Mouse (Mus musculus): ENCODE results near the gene A930004D18Rik. TPM values are rescaled to one million over a fixed set of nuclear protein-coding genes. Genes with fewer than 3 reads are reported as not detected.

A930004D18Rik gene
- polyA plus RNA-seq, 1 experiment from 2014 or later = 11.1 TPM

DNA sequence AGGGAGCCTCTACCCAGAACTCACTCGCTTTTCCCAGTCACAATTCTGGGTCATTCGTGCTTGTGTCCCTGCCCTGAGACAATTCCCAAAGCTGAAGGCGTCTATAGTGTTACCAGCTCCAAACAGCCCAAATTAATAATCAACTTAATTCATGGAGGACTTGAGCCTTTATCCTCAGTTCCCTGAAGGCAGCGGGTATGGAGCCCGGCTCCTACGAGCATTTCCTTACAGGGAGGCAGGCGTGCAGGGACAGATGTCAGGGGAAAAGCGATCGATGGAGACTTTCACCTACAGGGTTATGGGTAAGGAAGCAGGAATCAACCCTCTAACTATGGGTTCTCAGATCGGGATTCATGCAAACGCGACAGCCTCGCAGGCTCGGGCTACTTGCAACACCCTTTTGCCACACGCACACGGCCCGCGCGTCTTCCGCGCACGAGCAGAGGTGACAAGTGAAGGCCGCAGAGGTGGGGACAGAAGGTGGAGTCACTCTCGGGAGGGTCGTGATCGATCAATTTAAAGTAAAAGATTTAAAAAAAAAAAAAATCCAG is 6.2 kb downstream of the A930004D18Rik start:
- 12% methylated on average over 26 of the region's 26 CpGs for WGBS
- Histone ChIP-seq H3K4me3 (peak overlapping the region; percentile 31), H3K9ac (peak overlapping the region; percentile 45), H3K4me2 (peak overlapping the region; percentile 71), H3K27ac (replicated peaks) (no peak overlapping the region), H3K36me3 (no peaks in the 10 kb centered on the region), H3K4me1 (replicated peaks) (peaks cover 46% of the 10 kb centered on the region), H3K27me3 (no peaks in the 10 kb centered on the region), H3K9me3 (no peaks in the 10 kb centered on the region)
- ATAC-seq (ENCODE audit: low FRiP score, low read depth) = no peak

DNA sequence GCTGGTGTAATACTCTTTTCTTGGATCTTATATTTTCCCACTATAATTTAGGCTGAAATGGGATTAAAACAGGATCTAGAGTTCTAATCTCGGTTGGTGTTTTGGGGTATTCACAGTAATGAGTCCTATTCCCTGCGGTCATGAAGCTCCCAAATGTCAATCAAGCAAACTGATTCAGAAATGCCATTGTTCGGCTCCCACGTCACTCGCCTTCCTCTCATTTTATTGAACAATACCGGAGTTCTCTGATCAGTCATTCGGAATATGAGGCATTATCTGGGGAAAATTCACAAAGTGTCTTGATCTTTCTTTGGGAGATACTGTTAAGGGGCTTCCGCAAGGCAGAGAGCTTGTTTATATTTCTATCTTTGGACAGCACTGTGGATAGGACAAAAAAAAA is 7.0 kb downstream of the A930004D18Rik start:
- Histone ChIP-seq H3K9me3 (no peaks in the 10 kb centered on the region), H3K36me3 (no peaks in the 10 kb centered on the region), H3K27me3 (no peaks in the 10 kb centered on the region), H3K4me1 (replicated peaks) (peaks cover 50% of the 10 kb centered on the region), H3K4me2 (0 out of 2 replicates have a peak overlapping the region, but pooled peaks have one; percentile 10), H3K27ac (replicated peaks) (no peak overlapping the region), H3K9ac (no peak overlapping the region), H3K4me3 (no peak overlapping the region)
- 50% methylated on average over 8 of the region's 8 CpGs for WGBS
- ATAC-seq (ENCODE audit: low FRiP score, low read depth) = no peak

- Histone ChIP-seq H3K36me3 (no peaks in the 10 kb centered on the region), H3K4me3 (no peak overlapping the region), H3K27me3 (no peaks in the 10 kb centered on the region), H3K9ac (no peak overlapping the region), H3K9me3 (no peaks in the 10 kb centered on the region), H3K27ac (replicated peaks) (no peak overlapping the region), H3K4me2 (no peak overlapping the region), H3K4me1 (replicated peaks) (peaks cover 50% of the 10 kb centered on the region)
- 67% methylated on average over 7 of the region's 7 CpGs for WGBS
- ATAC-seq (ENCODE audit: low FRiP score, low read depth) = no peak
Observed at GRCm38 (mm10) chr2:18029656-18030055, 7.9 kb downstream of the A930004D18Rik start.

GRCm38 (mm10) chr2:18028140-18029021 is 9.2 kb downstream of the A930004D18Rik start:
- peak overlapping the region; percentile 65 for H3K4me3 ChIP-seq
- no peaks in the 10 kb centered on the region for H3K27me3 ChIP-seq
- under 1% methylated on average over 61 of the region's 61 CpGs for WGBS

GRCm38 (mm10) chr2:18027448-18028139 is 9.9 kb downstream of the A930004D18Rik start:
- peak; percentile 85 for ATAC-seq (ENCODE audit: low FRiP score, low read depth)
- peak overlapping the region; percentile 65 for H3K4me3 ChIP-seq
- peak overlapping the region; percentile 69 for H3K9ac ChIP-seq
- H3K9me3 ChIP-seq = no peaks in the 10 kb centered on the region
- H3K27me3 ChIP-seq = no peaks in the 10 kb centered on the region
- H3K36me3 ChIP-seq = no peaks in the 10 kb centered on the region
- peak overlapping the region; percentile 88 for H3K4me2 ChIP-seq
- peak overlapping the region; percentile 94 for H3K27ac ChIP-seq (replicated peaks)
- peaks cover 36% of the 10 kb centered on the region for H3K4me1 ChIP-seq (replicated peaks)
- under 1% methylated on average over 41 of the region's 44 CpGs for WGBS

More at GRCm38 (mm10) chr2:18028140-18029021, 9.2 kb downstream of the A930004D18Rik start:
- no peaks in the 10 kb centered on the region for H3K9me3 ChIP-seq
- peak overlapping the region; percentile 69 for H3K9ac ChIP-seq
- peak overlapping the region; percentile 94 for H3K27ac ChIP-seq (replicated peaks)
- ATAC-seq (ENCODE audit: low FRiP score, low read depth) = peak; percentile 75
- peak overlapping the region; percentile 88 for H3K4me2 ChIP-seq
- no peaks in the 10 kb centered on the region for H3K36me3 ChIP-seq
- H3K4me1 ChIP-seq (replicated peaks) = peaks cover 44% of the 10 kb centered on the region

DNA sequence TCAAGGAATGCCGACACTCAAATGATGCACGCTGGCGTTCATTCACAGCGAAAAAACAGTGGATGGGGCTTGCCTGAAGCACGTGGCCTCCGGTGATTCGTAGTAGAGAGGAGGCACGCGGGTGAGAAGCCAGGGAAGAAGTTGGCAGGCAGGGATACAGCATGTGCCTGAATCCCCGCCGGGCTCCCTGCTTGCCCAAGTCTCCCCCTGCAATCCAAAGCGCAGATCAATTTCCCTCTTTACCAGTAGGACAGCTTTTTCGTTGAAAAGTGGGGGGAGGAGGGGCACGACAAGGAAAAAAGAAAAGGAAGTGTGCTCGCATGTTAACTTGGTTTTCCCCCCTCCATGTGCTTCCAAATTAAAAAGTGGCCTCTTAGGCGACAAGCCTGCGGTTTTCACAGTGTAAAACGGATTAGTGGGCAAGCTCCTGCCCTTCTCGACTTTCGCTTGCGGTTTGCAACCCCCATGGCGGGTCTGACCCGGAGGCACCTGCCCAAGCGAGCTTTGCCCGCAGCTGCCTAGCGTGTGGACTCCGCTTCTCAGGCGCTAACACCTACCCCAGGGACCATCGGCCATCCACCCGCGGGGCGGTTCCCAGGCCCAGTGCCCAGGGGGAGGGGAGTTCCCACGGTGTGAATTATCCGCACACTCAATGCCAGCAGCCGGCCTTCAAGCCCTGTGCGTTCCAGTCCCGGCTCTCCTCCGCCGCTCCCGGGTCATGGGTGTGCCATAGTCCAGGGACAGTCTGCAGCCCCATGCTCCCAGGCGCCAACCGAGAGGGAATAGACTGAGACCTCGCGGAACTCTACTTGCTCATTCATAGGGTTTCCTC is 11.2 kb downstream of the A930004D18Rik start:
- peak overlapping the region; percentile 36 for H3K9ac ChIP-seq
- peak overlapping the region; percentile 88 for H3K4me2 ChIP-seq
- no peaks in the 10 kb centered on the region for H3K27me3 ChIP-seq
- no peaks in the 10 kb centered on the region for H3K9me3 ChIP-seq
- H3K36me3 ChIP-seq = no peaks in the 10 kb centered on the region
- peak; percentile 16; the same call in 1 of the 2 replicates for ATAC-seq (ENCODE audit: low FRiP score, low read depth)
- H3K4me1 ChIP-seq (replicated peaks) = peaks cover 25% of the 10 kb centered on the region
- peak overlapping the region; percentile 16 for H3K27ac ChIP-seq (replicated peaks)
- WGBS = under 1% methylated on average over 44 of the region's 44 CpGs
- peak overlapping the region; percentile 65 for H3K4me3 ChIP-seq

DNA sequence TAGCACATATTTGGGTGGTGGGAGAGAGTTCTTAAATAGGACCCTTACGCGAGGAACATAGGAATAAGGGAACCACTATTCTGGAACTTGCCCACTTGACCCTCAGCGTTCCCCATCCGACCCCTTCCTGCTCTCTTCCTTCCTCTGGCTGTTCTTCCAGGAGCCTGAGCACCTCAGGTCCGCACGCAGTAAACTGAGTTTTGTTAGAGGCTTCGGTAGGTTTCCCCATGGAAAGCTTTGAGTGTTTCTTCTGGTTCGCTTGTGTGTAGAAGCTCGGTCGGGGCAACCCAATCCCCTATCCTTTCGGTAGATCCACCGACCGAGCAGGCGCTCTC is 11.8 kb downstream of the A930004D18Rik start:
- Histone ChIP-seq H3K4me3 (peak overlapping the region; percentile 65), H3K27ac (replicated peaks) (no peak overlapping the region), H3K27me3 (no peaks in the 10 kb centered on the region), H3K9ac (peak overlapping the region; percentile 36), H3K4me2 (peak overlapping the region; percentile 88), H3K36me3 (no peaks in the 10 kb centered on the region), H3K9me3 (no peaks in the 10 kb centered on the region), H3K4me1 (replicated peaks) (peaks cover 20% of the 10 kb centered on the region)
- no peak for ATAC-seq (ENCODE audit: low FRiP score, low read depth)
- under 1% methylated on average over 14 of the region's 14 CpGs for WGBS

DNA sequence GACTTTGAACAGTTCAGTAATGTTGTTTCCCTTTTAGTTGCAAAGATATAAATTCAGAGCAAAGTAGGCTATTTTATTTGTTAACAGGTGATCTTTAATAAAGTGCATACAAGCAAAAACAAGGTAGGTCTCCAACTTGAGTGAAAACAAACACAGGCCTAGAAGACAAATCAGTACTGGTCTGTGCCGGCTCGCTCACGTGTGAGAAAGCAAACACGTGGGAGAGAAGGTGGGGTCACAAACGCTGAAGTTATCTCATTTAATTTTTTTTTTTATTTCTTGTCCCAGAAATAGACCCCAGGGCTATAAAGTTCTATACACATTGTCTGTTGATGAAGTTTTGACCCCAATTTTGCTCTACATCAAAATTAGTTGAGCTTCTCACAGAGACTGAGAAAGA is 12.4 kb downstream of the A930004D18Rik start:
- 27% methylated on average over 5 of the region's 5 CpGs for WGBS
- H3K27me3 ChIP-seq = no peaks in the 10 kb centered on the region
- H3K4me3 ChIP-seq = no peak overlapping the region
- no peaks in the 10 kb centered on the region for H3K9me3 ChIP-seq
- H3K4me2 ChIP-seq = no peak overlapping the region; the same call in 1 of the 2 replicates
- no peak overlapping the region for H3K27ac ChIP-seq (replicated peaks)
- ATAC-seq (ENCODE audit: low FRiP score, low read depth) = no peak
- no peak overlapping the region for H3K9ac ChIP-seq
- H3K4me1 ChIP-seq (replicated peaks) = peaks cover 20% of the 10 kb centered on the region
- no peaks in the 10 kb centered on the region for H3K36me3 ChIP-seq

DNA sequence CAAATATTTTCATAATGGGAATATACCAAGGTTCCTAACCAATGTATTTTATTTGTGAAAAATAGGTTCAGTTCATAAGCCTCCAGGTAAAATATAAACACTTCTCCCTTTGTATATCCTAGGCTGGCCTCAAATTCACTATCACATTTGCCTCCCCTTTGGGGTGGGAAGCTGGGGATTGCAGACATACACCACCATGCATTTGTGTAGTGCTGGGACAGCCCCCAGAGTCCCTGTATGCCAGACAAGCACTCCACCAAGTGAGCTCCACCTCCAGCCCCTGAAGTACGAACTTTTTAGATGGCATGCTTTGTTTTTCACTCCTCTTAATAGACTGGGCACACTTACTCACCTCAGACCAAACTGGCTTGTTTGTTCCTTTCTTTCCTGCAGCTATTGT is 14.7 kb downstream of the A930004D18Rik start:
- no peak overlapping the region for H3K9ac ChIP-seq
- H3K9me3 ChIP-seq = no peaks in the 10 kb centered on the region
- no peak overlapping the region for H3K4me2 ChIP-seq
- no peak for ATAC-seq (ENCODE audit: low FRiP score, low read depth)
- H3K36me3 ChIP-seq = no peaks in the 10 kb centered on the region
- H3K4me3 ChIP-seq = no peak overlapping the region
- no peak overlapping the region for H3K27ac ChIP-seq (replicated peaks)
- peaks cover 14% of the 10 kb centered on the region for H3K4me1 ChIP-seq (replicated peaks)
- WGBS = 41% methylated on average over 1 of the region's 1 CpGs
- no peaks in the 10 kb centered on the region for H3K27me3 ChIP-seq

DNA sequence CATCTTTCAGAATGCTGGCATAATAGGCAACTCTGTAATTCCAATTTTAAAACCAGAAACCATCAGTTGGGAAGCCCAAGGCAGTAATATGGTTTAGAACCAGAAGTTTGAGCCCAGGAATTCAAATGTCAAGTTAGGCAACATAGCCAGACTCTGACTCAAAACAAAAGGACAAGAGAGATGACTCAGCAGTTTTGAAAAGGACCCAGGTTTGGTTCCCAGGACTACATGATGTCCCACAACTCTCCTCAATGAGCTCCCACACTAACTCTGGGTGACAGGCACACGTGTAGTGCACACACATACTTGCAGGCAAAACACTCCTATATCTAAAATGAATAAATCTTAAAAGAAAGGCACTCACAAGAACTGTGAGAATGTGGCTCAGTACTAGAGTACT is 18.4 kb downstream of the A930004D18Rik start:
- no peak overlapping the region for H3K27ac ChIP-seq (replicated peaks)
- H3K9me3 ChIP-seq = no peaks in the 10 kb centered on the region
- no peak for ATAC-seq (ENCODE audit: low FRiP score, low read depth)
- no peaks in the 10 kb centered on the region for H3K36me3 ChIP-seq
- no peak overlapping the region for H3K4me3 ChIP-seq
- H3K4me1 ChIP-seq (replicated peaks) = no peaks in the 10 kb centered on the region
- no peak overlapping the region for H3K4me2 ChIP-seq
- H3K27me3 ChIP-seq = no peaks in the 10 kb centered on the region
- WGBS = 83% methylated on average over 1 of the region's 1 CpGs
- H3K9ac ChIP-seq = no peak overlapping the region

GRCm38 (mm10) chr2:18017321-18017720 is 20.2 kb downstream of the A930004D18Rik start:
- H3K4me3 ChIP-seq = no peak overlapping the region
- H3K9ac ChIP-seq = no peak overlapping the region
- no peak for ATAC-seq (ENCODE audit: low FRiP score, low read depth)
- H3K36me3 ChIP-seq = no peaks in the 10 kb centered on the region
- no peaks in the 10 kb centered on the region for H3K27me3 ChIP-seq
- H3K9me3 ChIP-seq = no peaks in the 10 kb centered on the region
- 95% methylated on average over 6 of the region's 6 CpGs for WGBS
- H3K4me1 ChIP-seq (replicated peaks) = no peaks in the 10 kb centered on the region
- H3K27ac ChIP-seq (replicated peaks) = no peak overlapping the region
- no peak overlapping the region for H3K4me2 ChIP-seq

All from hindbrain, embryonic 15.5 days (tissue).